Mouse (Mus musculus): Measurements from ENCODE around the gene Ppm1l.

Ppm1l gene

DNA sequence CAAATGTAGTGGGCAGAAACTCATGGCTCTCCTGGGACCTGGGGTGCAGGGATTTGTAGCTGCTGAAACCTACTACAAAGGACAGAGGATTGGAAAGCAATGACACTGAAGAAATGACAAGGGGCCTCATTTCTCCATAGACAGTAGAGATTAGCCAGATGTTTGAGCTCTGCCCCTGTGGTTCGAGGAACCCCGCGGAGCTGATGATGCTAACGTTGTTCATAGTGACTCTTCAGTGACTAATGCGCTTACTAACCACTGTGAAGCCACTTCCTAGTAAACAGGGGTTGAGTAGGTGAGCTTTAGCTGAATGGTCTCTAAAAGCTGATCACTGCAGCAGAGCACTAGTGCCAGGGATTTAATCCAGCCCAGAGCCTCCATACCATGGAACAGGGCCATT is 124.1 kb downstream of the Ppm1l start:
- DNase-seq (ENCODE audit: low read depth): peak; percentile 23

DNA sequence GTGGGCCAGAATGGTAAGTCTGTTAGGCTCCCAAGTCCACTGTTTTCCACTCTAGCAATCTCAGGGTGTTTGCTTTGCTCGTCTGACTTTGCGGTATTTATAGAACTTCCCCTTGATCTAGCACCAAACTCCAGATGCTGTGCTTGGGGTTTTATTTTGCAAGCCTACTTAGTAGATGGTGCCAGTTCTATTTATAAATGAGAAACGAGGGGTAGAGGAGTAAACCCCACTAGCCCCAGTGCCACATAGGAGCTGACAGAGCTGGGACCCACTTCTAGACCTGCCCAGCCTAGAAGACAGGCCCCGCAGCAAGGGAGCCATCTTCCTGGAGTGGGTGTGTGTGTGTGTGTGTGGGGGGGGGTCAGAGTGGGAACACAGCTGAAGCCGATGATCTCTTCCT is 130.3 kb downstream of the Ppm1l start:
- DNase-seq (ENCODE audit: low read depth): no peak

DNA sequence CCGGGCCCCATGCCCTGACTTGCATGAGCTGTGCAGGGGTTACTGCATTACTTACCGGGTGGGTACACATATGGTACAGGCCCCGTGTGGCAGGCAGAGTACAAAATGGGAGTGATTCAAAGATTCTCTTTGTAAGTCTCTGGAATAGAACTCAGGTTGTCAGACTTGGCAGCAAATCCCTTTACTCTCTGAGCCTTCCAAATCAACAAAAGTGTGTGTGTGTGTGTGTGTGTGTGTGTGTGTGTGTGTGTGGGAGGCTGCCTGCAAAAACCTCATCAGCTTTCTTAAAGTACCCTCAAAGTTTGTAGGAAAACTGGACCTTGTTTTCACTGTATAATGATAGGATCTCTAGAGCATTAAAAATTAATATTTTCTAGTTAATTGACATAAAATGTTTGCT is 132.4 kb downstream of the Ppm1l start:
- no peak for DNase-seq (ENCODE audit: low read depth)

DNA sequence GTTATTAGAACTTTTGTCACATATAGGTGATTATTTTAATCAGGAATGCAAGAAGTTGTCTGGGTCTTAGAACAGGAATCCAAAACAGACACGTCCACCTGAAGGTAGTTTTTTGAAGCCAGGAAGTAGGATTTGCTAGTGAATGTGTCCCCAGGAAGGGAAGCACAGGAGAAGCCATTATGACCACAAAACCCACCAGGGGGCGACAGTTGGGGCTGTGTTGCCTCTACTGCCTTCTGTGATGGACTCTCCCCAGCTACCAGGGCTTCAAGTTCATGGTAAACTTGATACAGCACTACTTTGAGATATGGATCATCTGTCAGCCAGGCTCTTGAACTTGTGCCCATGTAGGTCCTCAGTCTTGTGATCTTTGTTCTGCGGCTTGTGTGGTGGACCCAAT is 137.7 kb downstream of the Ppm1l start:
- DNase-seq (ENCODE audit: low read depth): peak; percentile 13

DNA sequence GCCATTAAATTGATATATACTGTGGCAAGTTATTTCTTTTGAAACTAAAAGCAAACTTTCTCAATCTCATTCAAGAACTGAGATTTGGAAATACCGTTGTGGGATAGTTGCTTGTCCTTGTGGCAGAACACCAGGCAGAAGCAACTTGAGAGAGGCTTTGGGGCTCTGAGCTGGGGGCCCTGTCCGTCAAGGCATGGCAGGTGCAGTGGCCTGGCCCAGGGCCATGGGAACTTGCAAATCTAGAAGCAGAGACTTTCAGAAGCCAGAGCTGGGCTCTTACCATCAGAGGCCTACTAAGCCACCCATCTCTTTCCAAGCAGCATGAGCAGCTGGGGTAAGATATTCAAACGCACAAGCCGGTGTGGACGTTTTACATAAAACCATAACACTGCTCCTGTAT is 139.4 kb downstream of the Ppm1l start:
- DNase-seq (ENCODE audit: low read depth): no peak

DNA sequence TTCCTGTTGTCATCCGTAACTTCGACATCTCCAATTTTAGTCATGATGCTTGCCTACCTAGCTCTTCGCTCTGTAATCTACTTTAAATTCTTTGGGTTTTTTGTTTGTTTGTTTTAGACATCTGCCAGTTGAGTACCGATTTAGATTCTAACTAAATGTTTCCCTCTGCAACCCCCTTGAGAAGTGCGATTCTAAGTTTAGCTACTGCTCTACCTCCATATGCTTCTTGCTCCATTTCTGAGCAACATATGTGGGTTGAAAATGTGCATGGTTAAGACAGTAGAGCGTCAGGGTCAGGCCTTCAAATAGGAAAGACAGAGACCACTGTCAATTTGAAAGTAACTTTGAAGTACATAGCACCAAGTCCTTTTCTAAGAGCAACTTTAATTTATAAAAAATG is 142.1 kb downstream of the Ppm1l start:
- no peak for DNase-seq (ENCODE audit: low read depth)

DNA sequence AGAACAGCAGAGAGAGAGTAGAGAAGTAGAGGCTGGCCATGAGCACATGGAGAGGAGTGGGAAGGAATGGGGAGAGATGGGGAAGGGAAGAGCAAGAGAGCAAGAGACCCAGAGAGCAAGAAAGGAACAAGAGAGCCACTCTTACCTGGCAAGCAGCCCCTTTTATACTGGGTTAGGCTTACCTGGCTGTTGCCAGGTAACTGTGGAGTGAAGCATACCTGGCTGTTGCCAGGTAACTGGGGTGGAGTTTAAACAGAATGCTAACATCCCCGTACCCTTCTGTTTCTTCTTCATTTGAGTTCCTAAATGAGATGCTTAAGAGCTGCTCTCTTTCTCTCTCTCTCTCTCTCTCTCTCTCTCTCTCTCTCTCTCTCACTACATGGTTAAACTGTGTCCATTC is 145.3 kb downstream of the Ppm1l start:
- no peak for DNase-seq (ENCODE audit: low read depth)

DNA sequence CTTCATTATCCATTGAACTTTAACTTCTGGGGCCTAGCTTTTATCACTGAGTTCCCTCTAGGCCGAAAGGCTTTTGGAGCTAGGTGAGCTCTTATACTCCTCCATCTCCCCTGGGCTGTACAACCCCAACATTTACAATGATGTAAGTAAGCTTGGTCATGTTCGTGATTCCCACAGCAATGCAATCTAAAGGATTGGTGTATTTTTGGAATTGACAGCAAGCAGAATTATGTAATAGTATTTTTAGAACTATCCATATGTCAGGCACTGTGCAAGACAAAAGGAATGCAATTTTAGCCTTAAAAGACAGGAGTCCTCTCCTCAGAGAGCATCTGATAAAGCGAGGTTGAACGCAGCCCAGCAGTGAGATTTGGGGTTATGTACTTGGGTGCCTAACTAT is 149.1 kb downstream of the Ppm1l start:
- DNase-seq (ENCODE audit: low read depth): no peak

DNA sequence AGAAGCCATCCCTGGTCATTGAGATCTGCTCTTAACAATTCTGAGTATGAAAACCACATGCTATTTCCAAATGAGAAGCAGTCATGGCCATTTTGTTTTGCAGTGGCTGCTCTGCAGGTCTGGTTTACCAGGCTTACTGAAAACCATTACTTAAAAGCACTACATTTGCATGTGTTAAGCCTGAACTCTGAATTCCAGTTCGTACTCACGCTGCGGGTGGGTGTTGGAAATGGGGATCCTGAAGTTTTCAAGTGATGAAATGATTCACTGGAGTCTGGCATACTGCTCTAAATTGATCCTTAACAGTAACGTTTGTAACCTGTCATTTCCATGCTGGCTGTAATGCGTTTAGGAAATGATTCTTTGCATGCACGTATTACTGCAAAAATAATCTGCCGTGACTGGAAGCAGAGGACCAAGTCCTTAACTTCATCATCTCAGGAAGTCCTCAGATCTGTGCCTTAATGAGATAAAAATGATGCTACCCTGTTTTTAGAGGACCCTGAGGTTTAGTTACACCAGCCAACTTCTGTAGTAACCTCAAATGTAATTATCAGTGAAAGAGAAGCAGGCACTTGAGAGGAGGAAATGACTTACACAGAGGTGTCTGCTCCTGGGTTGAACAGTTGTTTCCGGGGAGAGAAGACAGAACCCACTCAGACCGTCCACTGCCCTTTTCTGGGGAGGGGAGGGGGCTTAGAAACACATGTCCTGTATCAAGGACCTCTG is 151.8 kb downstream of the Ppm1l start:
- no peak for DNase-seq (ENCODE audit: low read depth)

DNA sequence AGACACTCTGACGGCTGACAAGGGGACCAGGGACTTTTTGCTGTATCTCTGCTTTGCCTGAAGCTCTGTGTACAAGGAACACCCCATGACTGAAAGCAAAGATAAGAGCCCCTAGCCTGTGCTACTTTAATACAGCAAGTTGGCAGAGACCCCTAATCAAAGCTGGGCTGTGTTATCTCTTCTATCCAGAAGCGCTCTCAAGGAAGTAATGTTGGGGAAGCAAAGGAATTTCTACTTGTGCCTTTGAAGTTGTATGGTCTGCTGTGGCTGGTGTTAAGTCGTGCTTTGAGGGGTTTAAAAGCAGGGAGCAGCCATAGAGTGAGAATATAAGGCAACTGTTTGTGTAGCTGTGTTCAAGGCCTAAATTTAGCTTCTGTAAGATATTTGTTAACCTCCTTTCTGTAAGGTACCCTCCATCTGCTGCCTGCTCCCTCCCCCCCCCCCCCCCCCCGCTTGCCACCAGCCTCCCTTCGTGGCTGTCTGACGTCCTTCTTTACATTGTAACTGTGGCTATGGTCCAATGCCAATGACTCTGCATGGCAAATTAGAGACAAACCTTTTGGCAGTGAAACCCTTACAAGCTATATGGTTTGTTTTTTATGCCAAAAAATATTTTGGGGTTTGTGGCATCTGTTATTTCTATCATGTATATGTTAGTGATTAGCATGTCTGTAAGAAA is 152.9 kb downstream of the Ppm1l start:
- no peak for DNase-seq (ENCODE audit: low read depth)

DNA sequence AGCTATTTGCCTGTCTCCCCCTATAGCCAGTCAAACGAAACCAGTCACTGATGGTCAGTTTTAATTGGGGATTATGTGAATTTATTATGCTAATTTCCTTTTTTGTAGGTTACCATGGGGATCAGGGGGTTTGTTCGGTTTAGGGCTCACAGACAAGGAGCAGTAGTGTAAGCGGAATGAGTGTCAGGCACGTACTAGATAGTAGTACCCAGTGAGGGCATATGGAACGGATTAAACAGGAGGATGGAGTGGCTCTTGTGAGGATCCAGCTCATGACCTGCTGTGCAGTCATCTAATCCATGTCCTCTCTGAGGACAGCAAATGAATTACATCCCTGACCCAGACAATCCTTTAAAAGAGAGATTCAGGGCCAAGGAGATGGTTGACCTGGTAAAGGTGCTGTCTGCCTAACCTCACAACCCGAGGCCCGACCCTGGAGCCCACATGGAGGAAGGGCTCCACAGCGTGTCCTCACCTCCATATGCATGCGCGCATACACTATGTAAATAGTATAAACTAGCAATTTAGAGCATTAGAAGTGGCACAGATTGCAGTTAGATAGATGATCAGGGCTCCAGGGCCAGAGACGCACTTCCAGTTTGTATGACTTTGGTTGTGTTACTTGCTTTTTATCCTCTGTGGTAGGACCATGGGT is 153.6 kb downstream of the Ppm1l start:
- no peak for DNase-seq (ENCODE audit: low read depth)

DNA sequence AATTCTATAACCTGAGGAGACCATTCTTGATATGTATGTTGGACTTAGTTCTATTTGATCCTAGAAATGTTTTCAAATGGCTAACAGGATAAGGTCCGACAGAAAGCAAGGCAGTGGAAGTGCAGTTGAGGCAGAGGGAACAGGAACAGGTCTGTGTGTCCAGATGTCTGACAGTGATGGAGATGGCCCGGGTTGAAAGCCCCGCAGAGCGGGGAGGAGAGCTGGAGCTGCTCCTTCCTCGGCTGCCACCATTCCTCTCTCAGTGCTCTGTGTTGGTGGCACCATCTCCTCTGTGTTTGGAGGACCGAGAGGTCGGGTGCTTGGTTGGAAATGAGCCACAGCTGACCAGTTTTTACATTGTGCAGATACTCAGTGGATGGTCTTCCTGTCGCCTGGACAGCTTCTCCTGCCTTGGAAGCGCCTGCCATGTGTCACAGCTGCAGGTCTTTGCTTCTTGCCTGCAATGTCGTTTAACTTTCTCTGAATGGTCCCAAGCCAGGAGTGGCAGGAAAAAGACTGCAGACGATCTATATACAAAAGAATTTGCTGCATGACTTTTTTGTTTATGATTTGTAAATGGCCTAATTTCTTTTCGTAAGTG is 159.3 kb downstream of the Ppm1l start:
- no peak for DNase-seq (ENCODE audit: low read depth)

DNA sequence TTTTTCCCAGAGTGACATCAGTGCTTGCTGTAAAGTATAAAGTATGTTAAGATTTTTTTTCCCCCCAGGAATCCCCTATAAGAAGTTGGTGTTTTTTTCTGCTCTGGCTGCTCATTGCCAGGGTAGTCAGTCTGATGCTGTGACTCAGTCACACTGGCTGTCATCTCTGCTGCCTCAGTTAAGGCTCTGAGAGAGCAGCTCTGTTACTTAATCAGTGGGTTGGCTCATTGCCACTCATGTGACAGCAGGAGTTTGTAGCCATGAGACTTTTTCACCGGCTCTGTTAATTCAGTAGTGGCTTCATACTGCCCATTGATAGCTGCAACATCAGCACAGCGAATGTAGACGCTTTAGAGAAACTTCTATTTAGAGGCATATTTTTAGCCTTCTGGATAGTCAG is 163.3 kb downstream of the Ppm1l start:
- DNase-seq (ENCODE audit: low read depth): no peak

DNA sequence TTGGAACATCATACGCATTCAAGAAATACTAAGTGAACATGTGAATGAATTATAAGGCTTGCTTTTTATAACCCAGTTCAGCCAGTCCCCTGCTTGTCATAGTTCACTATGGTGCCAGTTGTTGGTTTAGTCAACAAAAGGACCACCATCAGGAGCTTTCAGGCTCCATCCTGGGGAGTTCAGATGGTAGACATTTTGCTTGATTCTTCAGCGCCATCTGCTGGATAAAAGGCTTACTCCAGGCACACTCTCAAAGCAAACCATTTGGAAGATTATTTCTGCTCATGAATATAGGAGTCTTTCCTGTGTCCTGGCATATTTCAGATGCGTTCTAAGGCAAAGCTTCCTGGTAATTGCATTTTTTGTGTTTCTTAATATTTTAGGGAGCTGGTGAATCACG is 165.2 kb downstream of the Ppm1l start:
- DNase-seq (ENCODE audit: low read depth): peak; percentile 80

DNA sequence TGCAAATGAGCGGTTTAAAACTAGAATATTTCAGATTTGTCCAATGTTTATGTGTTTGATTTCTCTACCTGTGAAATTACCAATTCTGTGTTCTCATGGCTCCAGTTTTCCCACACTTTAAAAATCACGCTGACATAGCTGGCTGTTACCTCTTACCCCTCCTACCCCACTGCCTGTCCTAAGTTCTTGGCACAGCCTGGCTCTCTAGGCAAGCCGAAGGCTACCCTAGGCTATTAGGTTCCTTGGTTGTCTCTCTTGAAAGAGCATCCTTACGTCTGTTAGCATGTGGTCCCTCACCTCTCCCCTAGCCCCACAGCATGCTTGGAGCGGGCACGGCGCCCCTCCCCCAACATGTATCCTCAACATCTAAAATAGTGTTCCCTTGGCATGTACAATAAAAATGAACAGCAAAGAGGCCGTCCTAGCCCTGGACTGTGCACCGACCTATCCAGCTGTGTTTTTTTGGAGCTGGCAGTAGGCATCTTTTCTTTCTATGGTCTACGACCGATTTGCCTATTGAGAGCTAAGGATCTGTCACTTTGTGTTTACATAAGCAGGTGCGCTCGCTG is 167.4 kb downstream of the Ppm1l start:
- DNase-seq (ENCODE audit: low read depth): no peak

DNA sequence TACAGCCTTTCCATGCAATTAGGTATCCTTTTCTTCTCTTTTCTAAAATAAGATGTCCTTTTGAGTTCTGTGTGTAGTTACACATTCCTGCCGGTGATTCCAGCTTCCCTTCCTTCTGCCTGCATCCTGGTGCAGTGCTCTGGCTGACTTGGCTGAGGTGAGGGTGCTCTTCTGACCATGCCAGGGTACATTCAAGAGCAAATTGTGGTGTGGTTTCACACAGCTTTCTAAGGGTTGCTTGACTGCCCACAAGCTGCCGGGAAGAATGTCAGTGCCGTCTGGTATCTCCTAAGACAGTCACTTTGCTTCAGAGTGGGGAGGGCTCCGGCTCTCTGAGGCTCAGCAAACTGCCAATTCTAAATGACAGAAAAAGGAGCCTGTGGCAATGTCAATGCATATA is 167.9 kb downstream of the Ppm1l start:
- no peak for DNase-seq (ENCODE audit: low read depth)

DNA sequence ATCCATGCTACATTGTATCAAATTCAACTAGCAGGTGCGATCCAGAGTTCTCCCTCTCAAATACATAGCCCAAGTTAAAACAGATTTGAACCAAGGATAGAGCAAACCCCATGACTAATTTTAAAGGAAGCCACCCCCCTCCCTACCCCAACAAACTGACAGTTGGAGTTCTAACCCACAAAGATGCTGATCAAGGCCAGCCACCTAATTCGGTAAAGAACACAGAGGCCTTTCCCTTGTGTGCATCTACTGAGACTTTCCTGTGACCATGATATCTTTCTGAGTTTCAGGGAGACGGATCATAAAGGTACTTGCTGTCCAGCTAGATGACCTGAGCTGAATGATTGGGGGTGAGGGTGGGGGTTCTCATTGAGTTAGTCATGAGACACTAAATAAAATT is 168.7 kb downstream of the Ppm1l start:
- no peak for DNase-seq (ENCODE audit: low read depth)

DNA sequence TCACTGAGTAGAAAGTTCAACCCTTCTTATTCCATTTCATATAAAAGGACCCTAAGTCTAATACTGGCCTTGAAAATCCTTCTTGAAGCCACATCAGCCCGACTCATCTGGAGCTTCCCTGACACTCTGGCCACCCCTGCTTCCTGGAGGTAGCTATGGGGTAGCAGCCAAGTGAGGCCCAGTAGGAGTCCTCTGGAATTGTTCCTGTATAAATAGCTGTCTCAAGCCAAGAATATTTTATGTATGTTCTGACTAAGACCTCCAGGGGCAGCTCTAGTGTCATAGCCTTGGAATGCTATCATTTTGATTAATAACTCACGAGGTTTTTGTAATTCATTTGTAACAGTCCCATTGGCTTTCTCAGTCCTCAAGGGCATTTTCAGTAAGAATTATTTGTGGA is 169.1 kb downstream of the Ppm1l start:
- DNase-seq (ENCODE audit: low read depth): no peak

DNA sequence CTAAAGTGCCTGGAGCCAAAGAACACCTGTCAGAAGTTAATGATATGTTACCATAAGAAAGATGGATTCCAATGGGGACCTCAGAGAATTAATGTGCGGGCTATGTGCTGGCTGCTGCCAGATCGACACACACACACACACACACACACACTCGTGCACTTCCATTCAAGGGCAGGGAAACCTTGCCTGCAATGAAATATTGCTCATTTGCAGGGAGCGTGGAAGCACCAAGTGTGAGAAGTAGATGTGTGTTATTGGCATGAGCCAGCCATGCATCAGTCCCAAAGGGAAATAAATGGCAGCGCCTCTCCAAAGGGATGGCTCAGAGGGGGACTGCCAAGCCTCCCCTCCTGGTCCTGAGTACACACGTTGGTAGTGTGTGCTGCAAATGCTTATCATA is 170.8 kb downstream of the Ppm1l start:
- DNase-seq (ENCODE audit: low read depth): no peak

DNA sequence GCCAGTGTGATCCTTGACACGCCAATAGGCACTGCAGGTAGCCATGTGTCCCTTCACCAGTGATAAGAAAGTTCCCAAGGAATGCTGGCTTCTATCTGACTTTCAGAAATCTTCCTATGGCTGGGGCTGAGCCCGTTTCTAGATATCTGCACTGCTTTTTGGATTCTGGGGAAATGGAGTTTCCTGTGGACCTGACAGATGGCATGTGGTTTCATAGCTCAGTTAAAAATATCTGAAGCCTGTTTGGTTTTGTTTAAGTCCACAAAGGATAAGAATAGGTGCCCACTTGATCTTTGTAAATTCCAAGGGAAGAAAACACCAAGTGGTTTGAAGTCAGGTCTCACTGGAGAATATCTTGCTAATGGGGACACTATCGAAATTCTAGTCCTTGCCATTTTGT is 173.0 kb downstream of the Ppm1l start:
- no peak for DNase-seq (ENCODE audit: low read depth)

DNA sequence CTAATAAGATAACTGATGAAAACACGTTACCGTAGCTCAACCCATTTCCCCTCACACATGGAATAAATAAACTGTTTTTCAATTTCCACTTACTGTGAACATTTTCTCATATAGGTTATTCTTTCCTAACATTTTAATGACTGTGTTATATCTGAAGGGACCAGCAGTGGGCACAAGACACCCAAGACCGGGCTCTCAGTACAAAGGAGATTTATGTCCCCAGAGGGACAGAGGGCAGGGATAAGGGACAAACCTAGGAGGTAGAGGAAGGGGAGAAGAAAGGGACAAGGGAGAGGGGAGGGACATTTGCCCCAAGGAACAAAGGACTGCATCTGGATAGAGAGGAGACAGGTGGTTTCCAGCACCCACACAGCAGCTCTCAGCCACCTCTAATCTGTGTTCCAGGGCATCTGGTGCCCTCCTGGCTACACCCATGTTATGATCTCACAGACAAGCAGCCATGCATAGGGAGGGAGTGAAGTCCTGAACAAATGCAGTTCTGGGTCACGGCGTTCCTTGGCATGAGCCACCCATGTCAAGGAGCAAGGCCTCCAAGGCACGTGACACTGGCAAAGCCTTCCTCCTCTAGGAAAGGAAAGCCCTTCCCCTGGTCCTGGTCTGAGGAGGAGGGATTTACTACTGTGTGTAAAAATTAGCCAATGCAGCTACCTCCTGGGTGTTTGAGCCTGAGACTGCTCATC is 174.5 kb downstream of the Ppm1l start:
- DNase-seq (ENCODE audit: low read depth): no peak
